Mouse (Mus musculus): Measurements from ENCODE around the gene Focad. TPM values are rescaled to one million over a fixed set of nuclear protein-coding genes. Genes with fewer than 3 reads are reported as not detected.
A peak's percentile ranks its signal among the peaks of the same experiment; 100 is the strongest.

Gene Focad
- polyA plus RNA-seq, 1 experiment, result 3.7 TPM

- H3K4me3 ChIP-seq (ENCODE audit: insufficient read depth, low read length), result no peak overlapping the region
- no peak for TF ChIP-seq CTCF (IDR thresholded peaks at IDR 0.05; ENCODE audit: low read depth, low read length)
- H3K27ac ChIP-seq (ENCODE audit: insufficient read depth, low read depth, low read length), result peak overlapping the region; percentile 5; the same call in 1 of the 2 replicates
- H3K4me1 ChIP-seq (ENCODE audit: control insufficient read depth, insufficient read depth, low read length), result peaks cover 18% of the 10 kb centered on the region
These were observed 355.8 kb downstream of the Focad start for GRCm38 (mm10) chr4:88450087-88450765.

DNA sequence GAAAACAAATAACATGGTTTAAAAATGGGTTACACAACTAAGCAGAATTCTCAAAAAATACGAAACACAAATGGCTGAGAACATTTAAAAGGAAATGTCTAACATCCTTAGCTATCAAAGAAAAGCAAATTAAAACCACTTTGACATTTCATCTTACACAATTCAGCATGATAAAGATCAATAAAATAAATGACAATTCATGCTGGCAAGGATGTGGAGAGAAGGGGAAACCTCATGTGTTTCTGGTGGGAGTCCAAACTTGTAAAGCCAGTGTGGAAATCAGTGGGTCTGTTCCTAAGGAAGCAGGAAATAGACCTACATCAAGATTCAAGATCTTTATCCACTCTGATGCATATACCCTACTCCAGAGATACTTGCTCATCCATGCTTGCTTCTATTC, 363.7 kb downstream of the Focad start:
- peaks cover 13% of the 10 kb centered on the region for H3K4me1 ChIP-seq (ENCODE audit: control insufficient read depth, insufficient read depth, low read length)
- no peak overlapping the region for H3K4me3 ChIP-seq (ENCODE audit: insufficient read depth, low read length)
- TF ChIP-seq CTCF (IDR thresholded peaks at IDR 0.05; ENCODE audit: low read depth, low read length), result no peak
- TF ChIP-seq POLR2A (IDR thresholded peaks at IDR 0.05; ENCODE audit: borderline replicate concordance, low read depth, low read length), result no peak
- 0 out of 2 replicates have a peak overlapping the region, but pooled peaks have one; percentile 16 for H3K27ac ChIP-seq (ENCODE audit: insufficient read depth, low read depth, low read length)

- peak overlapping the region; percentile 72 for H3K27ac ChIP-seq (ENCODE audit: insufficient read depth, low read depth, low read length)
- no peak overlapping the region for H3K4me3 ChIP-seq (ENCODE audit: insufficient read depth, low read length)
- no peak for TF ChIP-seq POLR2A (IDR thresholded peaks at IDR 0.05; ENCODE audit: borderline replicate concordance, low read depth, low read length)
- TF ChIP-seq CTCF (IDR thresholded peaks at IDR 0.05; ENCODE audit: low read depth, low read length), result no peak
- peaks cover 16% of the 10 kb centered on the region for H3K4me1 ChIP-seq (ENCODE audit: control insufficient read depth, insufficient read depth, low read length)
These were observed 364.2 kb downstream of the Focad start for GRCm38 (mm10) chr4:88458673-88459072.

Other genes starting within 250 kb of the Focad start
- 6.1 and 10.4 TPM in 2 replicates for gene Mllt3, start 61.3 kb upstream of the Focad start, polyA plus RNA-seq (2012; ENCODE audit: insufficient read depth, insufficient read length, missing spikeins)